Mouse (Mus musculus): Measurements from ENCODE around the gene Gm6525. TPM values are rescaled to one million over a fixed set of nuclear protein-coding genes. Genes with fewer than 3 reads are reported as not detected.

Gene Gm6525
- polyA plus RNA-seq, 1 experiment from 2014 or later: 3.1 TPM

DNA sequence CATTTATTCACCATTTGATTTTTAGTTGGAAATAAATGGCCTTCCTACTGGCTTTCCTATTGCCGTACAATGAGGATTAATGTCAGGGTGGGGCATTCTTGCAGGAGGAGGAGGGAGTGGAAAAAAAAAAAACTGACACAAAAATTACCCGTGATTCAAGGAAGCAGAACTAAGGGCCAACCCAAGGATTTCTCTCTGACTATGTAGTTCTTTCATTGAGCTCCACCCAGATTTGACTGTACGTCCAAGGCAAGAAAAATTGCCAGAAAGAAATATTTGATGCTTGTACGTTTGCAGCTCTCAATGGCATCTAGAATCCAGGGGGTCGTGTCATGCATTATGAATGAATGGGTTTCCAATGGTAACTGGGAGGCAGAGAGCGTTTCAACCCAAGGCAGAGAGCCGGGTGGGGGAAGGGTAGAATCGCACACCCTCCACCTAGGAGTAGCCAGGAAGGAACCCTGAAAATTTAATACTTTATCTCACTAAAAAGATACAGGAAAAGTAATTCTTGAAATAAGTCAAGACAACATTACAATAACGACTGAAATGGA is 45.9 kb downstream of the Gm6525 start:
- Histone ChIP-seq H3K27ac (replicated peaks; ENCODE audit: low read depth, low read length) (peak overlapping the region; percentile 92), H3K4me2 (ENCODE audit: low read length) (peak overlapping the region; percentile 77), H3K36me3 (ENCODE audit: control insufficient read depth, insufficient read depth, low read length) (no peaks in the 10 kb centered on the region), H3K9me3 (ENCODE audit: control insufficient read depth, low read length) (no peaks in the 10 kb centered on the region), H3K4me1 (ENCODE audit: control insufficient read depth, insufficient read depth, low read length) (peaks cover 55% of the 10 kb centered on the region), H3K9ac (replicated peaks; ENCODE audit: low read length) (peak overlapping the region; percentile 64), H3K4me3 (replicated peaks; ENCODE audit: low read depth, low read length) (peak overlapping the region; percentile 44), H3K27me3 (ENCODE audit: control insufficient read depth, insufficient read depth, low read length) (no peaks in the 10 kb centered on the region)
- DNase-seq: peak; percentile 90
- under 1% methylated on average over 9 of the region's 9 CpGs for WGBS
- ATAC-seq (ENCODE audit: low FRiP score, low TSS enrichment): peak; percentile 87

DNA sequence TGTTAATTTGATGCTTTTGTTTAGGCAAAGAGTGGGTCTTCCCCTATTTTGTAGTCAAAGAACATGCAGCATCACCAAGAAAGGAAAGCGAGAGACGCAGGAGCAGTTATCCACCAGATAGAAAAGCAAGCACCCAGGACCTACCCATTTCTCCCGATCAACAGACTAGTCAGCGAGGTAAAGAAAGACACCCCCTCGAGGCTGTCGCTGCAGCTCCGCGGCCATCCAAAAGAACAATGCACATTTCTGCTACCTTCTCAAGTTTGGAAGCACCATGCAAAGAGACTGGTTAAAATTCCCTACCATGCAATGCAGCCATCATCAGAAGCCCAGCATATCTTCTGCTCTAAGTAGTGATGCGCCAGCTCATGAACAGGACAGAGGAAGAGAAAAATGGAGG is 46.4 kb downstream of the Gm6525 start:
- Histone ChIP-seq H3K4me1 (ENCODE audit: control insufficient read depth, insufficient read depth, low read length) (peaks cover 50% of the 10 kb centered on the region), H3K9ac (replicated peaks; ENCODE audit: low read length) (peak overlapping the region; percentile 64)
- DNase-seq: peak; percentile 62

DNA sequence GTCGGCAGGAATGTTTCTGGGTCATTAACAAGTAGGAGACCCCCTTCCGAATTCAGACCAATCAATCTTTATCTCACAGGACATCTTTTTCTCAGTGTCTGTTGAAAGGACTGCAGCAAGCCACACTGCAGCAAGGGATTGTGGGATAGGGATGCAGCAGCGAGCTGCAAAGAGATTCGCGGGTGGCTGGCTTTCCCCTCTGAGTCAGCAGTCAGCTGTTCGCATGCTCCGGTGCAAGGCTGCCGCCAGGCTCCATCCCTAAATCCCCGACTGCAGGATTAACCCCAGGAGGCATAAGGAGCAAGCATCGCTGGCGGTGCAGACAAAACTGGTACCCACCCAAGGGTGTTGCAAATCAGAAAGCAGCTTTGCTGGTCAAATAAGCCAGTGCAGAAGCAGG is 46.8 kb downstream of the Gm6525 start:
- Histone ChIP-seq H3K9me3 (ENCODE audit: control insufficient read depth, low read length) (no peaks in the 10 kb centered on the region), H3K36me3 (ENCODE audit: control insufficient read depth, insufficient read depth, low read length) (no peaks in the 10 kb centered on the region), H3K27ac (replicated peaks; ENCODE audit: low read depth, low read length) (peak overlapping the region; percentile 92), H3K4me1 (ENCODE audit: control insufficient read depth, insufficient read depth, low read length) (peaks cover 45% of the 10 kb centered on the region), H3K4me3 (replicated peaks; ENCODE audit: low read depth, low read length) (peak overlapping the region; percentile 44), H3K4me2 (ENCODE audit: low read length) (peak overlapping the region; percentile 77), H3K9ac (replicated peaks; ENCODE audit: low read length) (peak overlapping the region; percentile 64), H3K27me3 (ENCODE audit: control insufficient read depth, insufficient read depth, low read length) (no peaks in the 10 kb centered on the region)
- under 1% methylated on average over 11 of the region's 11 CpGs for WGBS
- peak; percentile 90 for DNase-seq
- peak; percentile 79 for ATAC-seq (ENCODE audit: low FRiP score, low TSS enrichment)

More for the DNA sequence above, 46.4 kb downstream of the Gm6525 start:
- peak overlapping the region; percentile 92 for H3K27ac ChIP-seq (replicated peaks; ENCODE audit: low read depth, low read length)
- H3K4me3 ChIP-seq (replicated peaks; ENCODE audit: low read depth, low read length): peak overlapping the region; percentile 44
- WGBS: 0% methylated on average over 9 of the region's 9 CpGs
- ATAC-seq (ENCODE audit: low FRiP score, low TSS enrichment): peak; percentile 42; the same call in 1 of the 2 replicates
- no peaks in the 10 kb centered on the region for H3K27me3 ChIP-seq (ENCODE audit: control insufficient read depth, insufficient read depth, low read length)
- peak overlapping the region; percentile 77 for H3K4me2 ChIP-seq (ENCODE audit: low read length)
- no peaks in the 10 kb centered on the region for H3K9me3 ChIP-seq (ENCODE audit: control insufficient read depth, low read length)
- no peaks in the 10 kb centered on the region for H3K36me3 ChIP-seq (ENCODE audit: control insufficient read depth, insufficient read depth, low read length)

Other genes starting within 250 kb of the Gm6525 start
- 89.4 and 90.7 TPM in 2 replicates for gene Tmem131l, start 133.9 kb upstream of the Gm6525 start, polyA plus RNA-seq (2014; fragmentation: Nextera tagmentation; extraction: Ambion mirVana)
- gene Mnd1, start 18.3 kb upstream of the Gm6525 start, polyA plus RNA-seq (2014; fragmentation: Nextera tagmentation; extraction: Ambion mirVana): 1.2 and 1.7 TPM in 2 replicates
- 144 and 154 TPM in 2 replicates for gene Trim2, start 132.8 kb downstream of the Gm6525 start, polyA plus RNA-seq (2014; fragmentation: Nextera tagmentation; extraction: Ambion mirVana)